Mouse (Mus musculus) heart, postnatal 0 days (tissue): ENCODE results near the gene Shisa5.

Experiments used
- CTCF ChIP-seq: IDR thresholded peaks from 2 replicates; pipeline ENCODE4 v1.5.1; 2016; ENCODE audit warnings: antibody characterized with exemption, control low read depth, low read depth
- EP300 ChIP-seq: IDR thresholded peaks from 2 replicates; pipeline ENCODE4 v1.6.1; 2016; ENCODE audit warnings: antibody characterized with exemption, low read depth

- no peak for TF ChIP-seq EP300
- no peak for TF ChIP-seq CTCF
These were observed 15.3 kb upstream of the Shisa5 start for GRCm38 (mm10) chr9:109022866-109023685.
